Mouse (Mus musculus) midbrain, embryonic 13.5 days (tissue): ENCODE data around the gene Gbp2. TPM values are rescaled to one million over a fixed set of nuclear protein-coding genes. Genes with fewer than 3 reads are reported as not detected.

ENCODE experiments used
- ATAC-seq: fragments of 200-750 bp; cut with Nextera tagmentation; 2 replicates; pipeline ENCODE4 v1.8.0; 2017; ENCODE audit warnings: mild to moderate bottlenecking, moderate TSS enrichment, moderate library complexity
- H3K27ac ChIP-seq: fragments of 300-500 bp; sonication (generic); 2 replicates; pipeline ENCODE4 v1.5.1; 2015; ENCODE audit warnings: inconsistent platforms, mild to moderate bottlenecking, moderate library complexity
- H3K27me3 ChIP-seq: fragments of 300-500 bp; sonication (generic); 2 replicates; pipeline ENCODE4 v1.6.1; 2015; ENCODE audit warnings: mild to moderate bottlenecking, inconsistent platforms
- H3K36me3 ChIP-seq: fragments of 300-500 bp; sonication (generic); 2 replicates; pipeline ENCODE4 v1.6.1; 2015; ENCODE audit warnings: mild to moderate bottlenecking, inconsistent platforms
- H3K4me1 ChIP-seq: fragments of 300-500 bp; sonication (generic); replicated peaks from 2 replicates; pipeline ENCODE4 v1.6.1; 2015; ENCODE audit warnings: inconsistent platforms
- H3K4me2 ChIP-seq: fragments of 300-500 bp; sonication (generic); replicated peaks from 2 replicates; pipeline ENCODE4 v1.6.1; 2015; ENCODE audit warnings: moderate library complexity, mild to moderate bottlenecking, inconsistent platforms
- H3K4me3 ChIP-seq: fragments of 300-500 bp; sonication (generic); replicated peaks from 2 replicates; pipeline ENCODE4 v1.5.1; 2015; ENCODE audit warnings: mild to moderate bottlenecking, inconsistent platforms
- H3K9ac ChIP-seq: fragments of 300-500 bp; sonication (generic); replicated peaks from 2 replicates; pipeline ENCODE4 v1.6.1; 2015; ENCODE audit warnings: mild to moderate bottlenecking, inconsistent platforms
- H3K9me3 ChIP-seq: fragments of 300-500 bp; sonication (generic); 2 replicates; pipeline ENCODE4 v1.6.1; 2016; ENCODE audit warnings: mild to moderate bottlenecking, inconsistent platforms
- WGBS: fragments of 180-500 bp; shearing (Covaris S2); methylation state at CpG from one replicate; pipeline ENCODE4 v1.1.7; 2015; 5-methylcytosine and 5-hydroxymethylcytosine counted together
- polyA plus RNA-seq: library from polyadenylated mRNA; unstranded; fragments of >200 nt; fragmentation: Nextera tagmentation; extraction: Ambion mirVana; gene quantifications from 2 replicates; pipeline ENCODE4 v1.2.1, GENCODE M21; 2015

The Gbp2 gene
- polyA plus RNA-seq, result 0.23 and 0.30 TPM in 2 replicates

DNA sequence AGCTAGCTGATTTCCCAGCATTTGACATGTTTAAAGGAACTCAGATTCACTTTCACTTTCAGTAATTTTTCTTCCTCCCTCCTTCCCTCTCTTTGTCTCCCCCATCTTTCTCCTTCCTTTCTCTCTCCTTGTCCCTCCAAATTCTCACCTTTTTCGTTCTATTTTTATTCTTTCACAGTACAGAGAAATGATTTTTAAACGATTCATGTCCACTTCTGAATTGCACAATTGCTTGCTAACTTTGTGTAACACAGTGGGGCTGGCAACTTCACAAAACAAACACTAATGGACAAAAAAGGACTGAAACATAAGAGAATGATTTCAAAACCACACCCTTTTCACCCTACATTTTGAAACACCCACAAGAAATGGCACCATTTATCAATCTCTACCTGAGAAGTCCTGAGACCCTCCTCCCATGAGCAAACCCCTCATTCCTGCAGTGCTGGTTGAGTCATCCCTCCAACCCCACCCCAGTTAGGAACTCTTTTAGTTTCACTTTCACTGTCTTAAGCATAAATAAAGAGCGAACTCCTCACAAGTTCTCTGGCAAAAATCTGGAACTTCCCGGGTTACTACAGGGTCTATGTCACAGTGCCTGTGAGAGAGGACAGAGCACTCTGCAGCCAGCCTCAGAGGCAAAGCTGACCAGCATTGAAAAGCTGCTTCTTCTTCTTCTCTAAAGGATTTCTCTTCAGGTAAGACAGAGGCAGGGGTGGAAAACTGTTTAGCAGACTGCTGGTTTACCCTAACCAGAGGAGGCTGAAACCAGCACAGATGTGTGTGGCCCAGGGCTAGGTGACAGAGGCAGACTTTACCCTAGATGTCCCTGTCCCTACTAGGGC, at the start of gene Gbp2:
Gene Gbp2 (plus strand): TSS at position 492 of the 845 bp plus-strand sequence.
- no peaks in the 10 kb centered on the region for H3K27me3 ChIP-seq
- no peaks in the 10 kb centered on the region for H3K4me1 ChIP-seq
- 80% methylated on average over 4 of the region's 4 CpGs for WGBS
- no peak within 1 kb of the TSS for H3K4me3 ChIP-seq
- H3K27ac ChIP-seq, result no peak within 1 kb of the TSS
- no peaks in the 10 kb centered on the region for H3K36me3 ChIP-seq
- no peak within 1 kb of the TSS for H3K9ac ChIP-seq
- no peak for ATAC-seq
- H3K4me2 ChIP-seq, result no peak within 1 kb of the TSS
- no peaks in the 10 kb centered on the region for H3K9me3 ChIP-seq

DNA sequence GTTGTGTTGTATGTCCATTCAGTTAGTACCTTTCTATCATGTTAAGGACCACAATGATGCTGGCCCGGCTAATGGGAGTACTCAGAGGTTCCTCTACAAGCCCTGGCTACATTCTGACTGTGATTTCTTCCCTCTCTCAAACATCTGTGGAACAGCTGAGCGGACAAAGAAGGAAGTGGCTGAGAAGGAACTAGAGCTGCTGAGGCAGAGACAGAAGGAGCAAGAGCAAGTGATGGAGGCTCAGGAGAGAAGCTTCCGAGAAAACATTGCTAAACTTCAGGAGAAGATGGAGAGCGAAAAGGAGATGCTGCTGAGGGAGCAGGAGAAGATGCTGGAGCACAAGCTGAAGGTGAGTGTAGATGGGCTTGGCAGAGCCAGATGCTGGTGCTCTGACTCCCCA, 49.7 kb upstream of the Gbp2 start:
- Histone ChIP-seq H3K27ac (no peak overlapping the region), H3K4me3 (no peak overlapping the region), H3K36me3 (no peaks in the 10 kb centered on the region), H3K4me1 (no peaks in the 10 kb centered on the region), H3K9me3 (no peaks in the 10 kb centered on the region), H3K4me2 (no peak overlapping the region), H3K27me3 (no peaks in the 10 kb centered on the region), H3K9ac (no peak overlapping the region)
- WGBS, result 92% methylated on average over 4 of the region's 4 CpGs
- no peak for ATAC-seq

DNA sequence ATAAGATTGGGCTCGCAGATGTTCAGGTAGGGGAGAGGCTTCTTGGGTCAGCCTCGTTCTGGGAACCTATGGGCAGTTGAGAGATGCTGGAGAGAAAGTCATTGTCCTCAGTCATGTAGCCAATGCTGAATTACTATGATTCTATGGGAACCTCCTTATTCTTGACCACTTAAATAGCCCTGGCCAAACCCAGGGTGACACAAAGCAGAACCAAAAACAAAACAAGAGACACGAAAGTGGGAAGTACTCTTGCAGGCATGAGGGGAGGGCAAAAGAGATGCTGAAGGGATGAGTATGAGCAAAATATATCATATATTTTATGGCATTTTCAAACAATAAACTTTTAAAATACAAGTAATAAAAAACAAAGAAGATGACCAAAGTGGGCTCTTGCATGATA, 43.3 kb upstream of the Gbp2 start:
- no peaks in the 10 kb centered on the region for H3K36me3 ChIP-seq
- H3K9me3 ChIP-seq, result no peaks in the 10 kb centered on the region
- H3K4me3 ChIP-seq, result no peak overlapping the region
- H3K9ac ChIP-seq, result no peak overlapping the region
- no peaks in the 10 kb centered on the region for H3K27me3 ChIP-seq
- H3K4me2 ChIP-seq, result no peak overlapping the region
- H3K4me1 ChIP-seq, result no peaks in the 10 kb centered on the region
- 89% methylated on average over 3 of the region's 3 CpGs for WGBS
- no peak for ATAC-seq
- no peak overlapping the region for H3K27ac ChIP-seq

DNA sequence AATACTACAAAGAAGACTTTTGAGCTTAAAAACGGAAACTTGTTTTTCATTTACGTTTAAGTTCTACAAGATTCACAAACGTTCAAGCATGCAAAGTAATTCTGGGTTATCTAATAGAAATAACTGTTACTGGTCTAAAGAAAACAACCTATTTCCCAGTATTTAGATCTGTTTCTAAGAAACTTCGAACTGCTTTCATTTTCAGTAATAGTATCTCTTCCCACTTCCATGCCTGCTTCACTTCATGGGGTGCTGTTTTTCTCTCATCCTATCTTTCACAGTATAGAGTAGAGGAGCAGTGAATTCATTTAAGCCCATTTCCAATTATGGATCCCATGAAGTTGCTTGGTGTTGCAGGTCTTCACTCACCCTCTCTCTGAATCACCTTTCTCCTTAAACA, 42.1 kb upstream of the Gbp2 start:
- no peaks in the 10 kb centered on the region for H3K4me1 ChIP-seq
- H3K36me3 ChIP-seq, result no peaks in the 10 kb centered on the region
- 90% methylated on average over 4 of the region's 4 CpGs for WGBS
- H3K27me3 ChIP-seq, result no peaks in the 10 kb centered on the region
- ATAC-seq, result no peak
- no peaks in the 10 kb centered on the region for H3K9me3 ChIP-seq
- H3K27ac ChIP-seq, result no peak overlapping the region
- no peak overlapping the region for H3K4me2 ChIP-seq
- H3K9ac ChIP-seq, result no peak overlapping the region
- no peak overlapping the region for H3K4me3 ChIP-seq

DNA sequence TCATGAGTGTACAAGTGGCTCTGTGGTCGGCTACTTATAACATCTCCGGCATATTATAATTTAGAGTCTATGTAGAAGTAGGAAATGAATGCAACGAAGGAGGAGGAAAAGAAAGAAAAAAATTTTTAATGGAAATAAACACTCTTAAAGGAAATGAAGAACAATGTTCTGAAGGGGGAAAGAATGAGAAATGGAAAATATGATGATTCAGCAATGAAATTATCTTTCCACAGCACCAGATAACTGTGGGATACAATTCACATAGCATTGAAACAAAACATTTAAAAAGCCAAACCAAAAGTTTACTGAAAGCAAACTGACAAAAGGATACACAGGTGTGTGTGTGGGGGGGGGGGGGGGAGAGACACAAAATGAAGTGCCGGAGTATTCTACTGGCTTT, 37.3 kb upstream of the Gbp2 start:
- no peak overlapping the region for H3K9ac ChIP-seq
- no peaks in the 10 kb centered on the region for H3K36me3 ChIP-seq
- WGBS, result 90% methylated on average over 4 of the region's 4 CpGs

DNA sequence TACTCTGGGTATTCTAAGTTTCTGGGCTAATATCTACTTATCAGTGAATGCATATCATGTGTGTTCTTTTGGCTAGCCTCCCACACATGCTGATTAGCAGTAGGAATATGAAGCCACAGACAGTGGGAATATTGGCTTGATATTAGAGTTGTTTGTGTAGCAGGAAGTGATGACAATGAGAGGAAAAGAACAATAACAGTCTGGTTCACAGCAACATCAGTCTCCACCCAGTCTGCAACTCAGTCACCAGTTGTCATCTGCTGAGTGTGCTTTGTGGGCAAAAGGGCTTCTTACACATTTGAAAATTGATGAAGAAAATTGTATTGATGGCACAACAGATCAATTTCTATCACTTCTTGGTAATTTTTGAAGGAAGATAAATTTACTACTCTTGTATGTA, 33.0 kb upstream of the Gbp2 start:
- H3K4me3 ChIP-seq, result no peak overlapping the region
- no peaks in the 10 kb centered on the region for H3K27me3 ChIP-seq
- H3K36me3 ChIP-seq, result no peaks in the 10 kb centered on the region
- no peaks in the 10 kb centered on the region for H3K9me3 ChIP-seq
- H3K4me2 ChIP-seq, result no peak overlapping the region
- no peaks in the 10 kb centered on the region for H3K4me1 ChIP-seq
- no peak overlapping the region for H3K9ac ChIP-seq
- no peak overlapping the region for H3K27ac ChIP-seq
- no peak for ATAC-seq

More for the DNA sequence above, 37.3 kb upstream of the Gbp2 start:
- no peaks in the 10 kb centered on the region for H3K9me3 ChIP-seq
- H3K4me1 ChIP-seq, result no peaks in the 10 kb centered on the region
- no peak overlapping the region for H3K4me3 ChIP-seq
- no peaks in the 10 kb centered on the region for H3K27me3 ChIP-seq
- no peak overlapping the region for H3K4me2 ChIP-seq
- no peak for ATAC-seq
- no peak overlapping the region for H3K27ac ChIP-seq

DNA sequence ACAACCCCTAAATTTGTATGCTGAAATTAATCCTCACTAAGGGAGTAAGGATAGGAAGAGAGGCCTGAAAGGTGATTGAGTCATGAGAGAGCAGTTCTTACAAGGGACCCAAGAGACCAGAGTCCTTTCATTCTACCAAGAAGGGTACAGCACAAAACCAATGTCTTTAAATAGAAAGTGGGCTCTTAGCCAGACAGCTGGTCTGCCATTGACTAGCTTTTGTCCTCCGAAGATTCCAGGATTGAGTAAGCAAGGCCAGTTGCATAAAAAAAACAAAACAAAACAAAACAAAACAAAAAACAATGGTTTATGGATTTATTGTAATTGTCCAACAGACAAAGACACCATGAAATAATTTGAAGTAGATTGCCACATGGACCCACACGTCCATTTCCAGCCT, 31.5 kb upstream of the Gbp2 start:
- Histone ChIP-seq H3K4me1 (no peaks in the 10 kb centered on the region), H3K27me3 (no peaks in the 10 kb centered on the region), H3K9ac (no peak overlapping the region), H3K9me3 (no peaks in the 10 kb centered on the region), H3K4me3 (no peak overlapping the region), H3K27ac (no peak overlapping the region), H3K4me2 (no peak overlapping the region), H3K36me3 (no peaks in the 10 kb centered on the region)
- no peak for ATAC-seq
- 78% methylated on average over 2 of the region's 2 CpGs for WGBS

DNA sequence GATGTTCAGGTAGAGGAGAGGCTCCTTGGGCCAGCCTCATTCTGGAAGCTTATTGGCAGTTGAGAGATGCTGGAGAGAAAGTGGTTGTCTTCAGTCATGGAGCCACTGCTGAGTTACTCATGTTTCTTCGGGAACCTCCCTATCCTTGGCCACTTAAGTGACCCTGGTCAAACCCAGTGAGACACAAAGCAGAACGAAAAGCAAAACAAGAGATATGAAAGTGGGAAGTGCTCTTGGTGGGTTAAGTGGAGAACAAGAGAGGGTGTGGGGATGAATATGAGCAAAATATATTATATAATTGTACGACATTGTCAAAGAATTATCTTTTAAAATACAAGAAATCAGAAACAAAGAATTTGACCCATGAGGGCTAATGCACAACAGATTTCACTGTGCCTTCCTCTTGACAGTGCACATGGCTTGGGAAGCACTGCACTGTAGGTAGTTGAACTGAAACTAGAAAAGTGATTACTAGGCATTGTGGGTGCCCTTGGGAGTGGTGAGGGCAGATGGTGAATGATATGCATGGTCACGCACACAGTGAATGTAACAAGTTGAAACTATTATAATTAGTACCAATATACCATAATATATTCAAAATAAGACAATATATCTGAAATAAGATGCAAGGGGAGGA, 29.9 kb upstream of the Gbp2 start:
- Histone ChIP-seq H3K9ac (no peak overlapping the region), H3K27ac (no peak overlapping the region), H3K4me2 (no peak overlapping the region), H3K9me3 (no peaks in the 10 kb centered on the region), H3K4me3 (no peak overlapping the region), H3K4me1 (no peaks in the 10 kb centered on the region), H3K27me3 (no peaks in the 10 kb centered on the region), H3K36me3 (no peaks in the 10 kb centered on the region)
- 87% methylated on average over 4 of the region's 4 CpGs for WGBS
- ATAC-seq, result no peak

DNA sequence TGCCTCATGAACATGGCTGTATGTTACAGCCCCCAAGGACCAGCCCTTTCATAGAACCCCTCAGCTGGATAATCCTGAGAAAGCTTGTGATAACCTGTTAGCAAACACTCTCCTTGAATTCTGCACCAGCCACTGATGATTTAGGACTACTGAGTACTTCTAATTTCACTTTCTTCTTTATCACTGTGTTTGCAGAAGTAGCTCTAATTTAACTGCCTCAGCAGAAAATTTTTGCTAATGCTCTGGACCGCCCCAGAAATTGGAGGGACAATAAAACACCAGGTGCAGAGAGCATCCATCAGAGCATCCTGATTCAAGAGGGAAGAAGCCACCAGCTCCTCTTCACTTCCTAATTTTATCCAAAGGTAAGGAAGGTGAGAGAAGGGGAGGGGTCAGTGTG, 25.9 kb upstream of the Gbp2 start, which contains the start of gene Gbp2b:
Gene Gbp2b (plus strand): TSS at position 301 of the 400 bp plus-strand sequence.
- no peaks in the 10 kb centered on the region for H3K36me3 ChIP-seq
- no peak within 1 kb of the TSS for H3K4me2 ChIP-seq
- H3K9ac ChIP-seq, result no peak within 1 kb of the TSS
- no peaks in the 10 kb centered on the region for H3K4me1 ChIP-seq
- WGBS, result 86% methylated on average over 1 of the region's 1 CpGs
- no peaks in the 10 kb centered on the region for H3K27me3 ChIP-seq
- no peak within 1 kb of the TSS for H3K4me3 ChIP-seq
- no peaks in the 10 kb centered on the region for H3K9me3 ChIP-seq
- ATAC-seq, result no peak
- no peak within 1 kb of the TSS for H3K27ac ChIP-seq

DNA sequence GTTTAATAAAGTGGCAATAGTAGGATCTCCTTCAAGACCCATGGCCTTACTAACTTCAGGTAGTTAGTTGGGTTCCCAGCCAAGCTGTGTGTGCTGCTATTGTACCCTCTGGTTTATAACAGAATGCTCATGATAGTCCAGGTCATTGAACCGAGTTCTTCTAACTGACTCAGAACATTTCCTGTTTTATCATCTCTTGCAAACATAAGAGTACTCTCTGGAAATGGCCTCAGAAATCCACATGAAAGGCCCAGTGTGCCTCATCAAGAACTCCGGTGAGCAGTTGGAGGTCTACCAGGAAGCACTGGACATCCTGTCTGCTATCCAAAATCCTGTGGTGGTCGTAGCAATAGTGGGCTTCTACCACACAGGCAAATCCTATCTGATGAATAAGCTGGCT, 22.5 kb upstream of the Gbp2 start:
- no peak overlapping the region for H3K4me2 ChIP-seq
- H3K36me3 ChIP-seq, result no peaks in the 10 kb centered on the region
- no peak overlapping the region for H3K27ac ChIP-seq
- WGBS, result 82% methylated on average over 3 of the region's 3 CpGs
- H3K4me1 ChIP-seq, result no peaks in the 10 kb centered on the region
- no peak for ATAC-seq
- H3K27me3 ChIP-seq, result no peaks in the 10 kb centered on the region
- no peak overlapping the region for H3K4me3 ChIP-seq
- H3K9me3 ChIP-seq, result no peaks in the 10 kb centered on the region
- no peak overlapping the region for H3K9ac ChIP-seq

DNA sequence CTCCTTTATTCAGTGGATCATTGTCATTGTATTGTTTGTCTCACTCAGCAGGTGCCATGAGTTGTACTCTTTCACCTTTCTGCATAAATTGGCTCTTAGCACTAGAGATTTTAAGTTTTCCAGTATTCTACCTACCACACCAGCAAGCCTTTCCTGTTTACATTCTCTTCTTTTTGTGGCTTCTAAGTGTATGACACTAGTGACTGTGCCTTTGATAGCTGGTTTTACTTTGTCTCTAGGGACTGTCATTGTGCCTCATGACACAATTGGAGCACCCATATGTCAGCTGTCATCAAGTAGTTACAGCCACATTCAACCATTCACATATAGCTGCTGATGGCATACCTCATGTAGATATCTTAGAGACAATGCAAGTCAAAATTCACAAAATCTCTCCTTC, 18.7 kb upstream of the Gbp2 start:
- ATAC-seq, result no peak
- no peaks in the 10 kb centered on the region for H3K36me3 ChIP-seq

DNA sequence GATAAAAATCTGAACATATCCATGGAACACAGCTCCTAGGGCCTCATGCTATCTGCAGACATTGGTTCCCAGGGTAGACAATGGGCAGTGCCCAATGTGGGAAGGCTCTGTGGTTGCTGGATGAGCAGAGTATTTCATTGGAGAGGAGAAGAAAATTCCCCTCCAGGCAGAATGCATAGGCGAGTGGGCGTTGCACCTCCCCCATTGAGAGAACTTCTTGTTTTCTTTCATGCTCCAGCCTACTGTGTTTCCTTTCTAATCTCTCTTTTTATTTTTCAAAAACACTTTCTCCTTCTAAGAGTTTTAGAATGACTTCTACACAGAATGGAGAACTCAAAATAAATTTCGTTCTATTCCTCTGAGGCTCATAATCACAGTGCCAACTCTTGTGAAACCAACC, 1.7 kb upstream of the Gbp2 start:
- Histone ChIP-seq H3K4me1 (no peaks in the 10 kb centered on the region), H3K4me3 (no peak overlapping the region), H3K9ac (no peak overlapping the region), H3K9me3 (no peaks in the 10 kb centered on the region), H3K4me2 (no peak overlapping the region), H3K27ac (no peak overlapping the region), H3K27me3 (no peaks in the 10 kb centered on the region), H3K36me3 (no peaks in the 10 kb centered on the region)
- no peak for ATAC-seq
- WGBS, result 74% methylated on average over 3 of the region's 3 CpGs

More for the DNA sequence above, 18.7 kb upstream of the Gbp2 start:
- no peaks in the 10 kb centered on the region for H3K27me3 ChIP-seq
- no peaks in the 10 kb centered on the region for H3K9me3 ChIP-seq
- H3K27ac ChIP-seq, result no peak overlapping the region
- H3K4me1 ChIP-seq, result no peaks in the 10 kb centered on the region
- H3K4me3 ChIP-seq, result no peak overlapping the region
- H3K4me2 ChIP-seq, result no peak overlapping the region
- no peak overlapping the region for H3K9ac ChIP-seq
